Mouse (Mus musculus) adrenal gland, adult 2 months (tissue): ENCODE data around the gene Iffo2. TPM values are rescaled to one million over a fixed set of nuclear protein-coding genes. Genes with fewer than 3 reads are reported as not detected.

Source experiments
- DNase-seq: peaks from one replicate; pipeline ENCODE4 v3.0.0; 2021
- polyA plus RNA-seq: library from polyadenylated mRNA; depleted of rRNA; stranded (reverse); fragments of >200 nt; gene quantifications from 2 replicates; pipeline ENCODE4 v1.2.3, GENCODE M21; 2012
- total RNA-seq, 2 experiments: library from RNA; stranded (reverse); gene quantifications; 2 replicates each; pipeline ENCODE4 v1.2.3; 2021

Gene Iffo2
- total and polyA plus RNA-seq, 3 experiments = 6.4 to 13.2 (median 11.5) TPM

- no peak for DNase-seq
These were observed 1.7 kb downstream of the Iffo2 start for GRCm38 (mm10) chr4:139532081-139532480.

- peak; percentile 70 for DNase-seq
These were observed 4.9 kb downstream of the Iffo2 start for GRCm38 (mm10) chr4:139535127-139535695.

GRCm38 (mm10) chr4:139535719-139536118 lies 5.4 kb downstream of the Iffo2 start:
- no peak for DNase-seq

GRCm38 (mm10) chr4:139536706-139537105 lies 6.4 kb downstream of the Iffo2 start:
- no peak for DNase-seq

- DNase-seq = no peak
These were observed 10.4 kb downstream of the Iffo2 start for GRCm38 (mm10) chr4:139540784-139541183.

GRCm38 (mm10) chr4:139545791-139546190 lies 15.4 kb downstream of the Iffo2 start:
- DNase-seq = no peak

GRCm38 (mm10) chr4:139549448-139549847 lies 19.1 kb downstream of the Iffo2 start:
- DNase-seq = no peak

GRCm38 (mm10) chr4:139555235-139555634 lies 24.9 kb downstream of the Iffo2 start:
- DNase-seq = no peak

GRCm38 (mm10) chr4:139555951-139556350 lies 25.6 kb downstream of the Iffo2 start:
- no peak for DNase-seq

GRCm38 (mm10) chr4:139568361-139568760 lies 38.0 kb downstream of the Iffo2 start:
- no peak for DNase-seq

- no peak for DNase-seq
These were observed 40.4 kb downstream of the Iffo2 start for GRCm38 (mm10) chr4:139570756-139571155.

GRCm38 (mm10) chr4:139572928-139573512 lies 42.7 kb downstream of the Iffo2 start:
- DNase-seq = no peak

GRCm38 (mm10) chr4:139574156-139574798 lies 43.9 kb downstream of the Iffo2 start:
- DNase-seq = peak; percentile 100

GRCm38 (mm10) chr4:139574799-139575672 lies 44.7 kb downstream of the Iffo2 start:
- no peak for DNase-seq

GRCm38 (mm10) chr4:139575673-139576003 lies 45.3 kb downstream of the Iffo2 start:
- DNase-seq = no peak

- DNase-seq = no peak
These were observed 46.0 kb downstream of the Iffo2 start for GRCm38 (mm10) chr4:139576251-139576880.

GRCm38 (mm10) chr4:139577006-139577405 lies 46.7 kb downstream of the Iffo2 start:
- no peak for DNase-seq

GRCm38 (mm10) chr4:139578389-139578788 lies 48.0 kb downstream of the Iffo2 start:
- no peak for DNase-seq

GRCm38 (mm10) chr4:139579003-139579402 lies 48.7 kb downstream of the Iffo2 start:
- DNase-seq = no peak

GRCm38 (mm10) chr4:139579466-139579865 lies 49.1 kb downstream of the Iffo2 start:
- no peak for DNase-seq

- DNase-seq = no peak
These were observed 50.5 kb downstream of the Iffo2 start for GRCm38 (mm10) chr4:139580663-139581336.
